Mouse (Mus musculus) frontal cortex, adult (tissue): ENCODE data around the gene Erf.

Experiments used
- ATAC-seq: cut with Nextera tagmentation; 2 replicates; pipeline ENCODE4 v1.9.2; 2017; ENCODE audit warnings: mild to moderate bottlenecking, moderate library complexity, mixed read lengths; ENCODE audit not compliant: low TSS enrichment

Erf gene

GRCm38 (mm10) chr7:25210482-25210881, 40.1 kb downstream of the Erf start:
- ATAC-seq = no peak

GRCm38 (mm10) chr7:25209161-25209622, 41.4 kb downstream of the Erf start:
- ATAC-seq = no peak

DNA sequence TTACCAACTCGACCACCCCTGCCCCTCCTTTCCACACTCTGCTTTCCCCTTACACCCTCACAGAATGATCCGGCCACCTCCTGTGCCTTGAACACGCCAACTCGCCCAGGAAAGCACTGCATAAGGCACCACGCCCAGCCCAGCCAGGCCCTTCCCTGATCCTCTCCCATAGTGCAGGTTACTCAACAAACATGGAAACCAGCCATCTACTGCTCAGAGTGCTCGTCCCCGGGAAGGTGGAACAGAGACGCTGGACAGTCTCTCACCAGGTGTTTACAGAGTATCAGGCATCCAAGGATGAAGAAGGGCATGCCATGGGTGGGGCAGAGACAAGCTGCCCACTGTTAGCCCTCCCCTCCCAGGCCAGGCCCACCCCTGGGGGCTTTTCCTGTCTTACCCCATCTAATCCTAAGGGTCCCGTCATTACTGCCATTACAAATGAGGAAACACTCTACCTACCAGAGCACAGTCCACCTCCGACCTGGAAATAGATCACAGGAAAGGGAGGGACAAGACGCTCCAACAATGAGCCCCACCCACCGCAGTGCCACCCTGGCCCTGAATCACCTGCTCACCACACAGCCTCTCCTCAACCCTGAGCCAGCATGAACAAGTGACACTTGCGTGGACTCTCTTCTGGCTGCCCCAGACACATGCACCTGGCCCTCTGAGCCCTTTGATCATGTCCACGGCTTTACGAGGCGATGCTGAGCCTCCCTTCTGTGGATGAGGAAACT, 44.3 kb downstream of the Erf start:
- no peak for ATAC-seq

DNA sequence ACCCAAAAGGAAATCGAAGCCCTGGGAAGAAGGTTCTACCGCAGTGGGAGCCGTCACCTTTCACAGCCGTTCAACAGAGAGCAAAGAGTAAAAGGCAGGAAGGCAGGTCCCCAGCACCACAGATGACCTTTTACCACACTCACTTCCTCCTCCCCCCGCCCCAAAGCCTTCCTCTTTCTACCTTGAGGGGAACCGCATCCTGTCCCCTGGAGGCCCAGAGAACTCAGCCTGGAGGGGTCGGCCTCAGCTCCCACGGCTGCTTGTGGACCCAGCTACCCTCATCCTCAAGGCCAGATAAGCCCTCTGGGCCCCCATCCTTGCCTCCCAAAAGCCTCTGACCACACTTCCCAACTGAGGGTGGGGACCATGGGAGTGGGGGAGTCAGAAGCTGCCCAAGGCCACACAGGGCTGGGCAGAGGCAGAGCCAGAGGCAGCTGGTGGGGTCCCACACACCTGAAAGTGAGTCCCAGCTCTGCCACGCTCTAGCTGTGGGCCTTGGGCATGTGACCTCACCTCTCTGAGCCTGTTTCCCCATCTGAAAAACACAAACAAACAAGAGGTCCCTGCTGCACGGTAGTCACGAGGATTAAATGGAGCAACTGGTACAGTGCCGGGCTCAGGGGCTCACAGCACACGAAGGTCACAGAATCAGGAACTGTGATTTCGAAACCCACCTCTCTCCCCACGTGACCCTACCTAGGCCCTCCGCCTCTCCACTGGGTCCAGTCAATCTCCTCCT, 45.0 kb downstream of the Erf start:
- ATAC-seq = no peak

DNA sequence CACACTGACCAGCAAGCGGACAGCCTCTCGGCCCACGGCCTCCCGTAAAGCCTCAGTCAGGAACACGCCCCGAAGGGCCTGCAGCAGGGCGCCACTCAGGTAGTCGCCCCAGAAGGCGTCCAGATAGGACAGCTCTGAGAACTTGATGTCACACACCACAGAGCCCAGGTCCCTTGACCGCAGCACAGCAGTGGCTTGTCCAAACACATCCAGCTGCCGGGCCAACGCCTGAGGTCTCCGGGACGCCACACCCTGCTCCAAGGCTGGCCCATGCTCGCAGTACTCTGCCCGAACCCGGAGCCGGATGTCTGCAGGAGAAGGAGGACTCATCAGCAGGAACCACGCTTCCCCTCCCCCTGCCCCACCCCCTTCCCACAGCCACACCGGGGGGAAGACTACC, 46.9 kb downstream of the Erf start:
- ATAC-seq = no peak

GRCm38 (mm10) chr7:25197384-25198018, 53.1 kb downstream of the Erf start:
- ATAC-seq = no peak

DNA sequence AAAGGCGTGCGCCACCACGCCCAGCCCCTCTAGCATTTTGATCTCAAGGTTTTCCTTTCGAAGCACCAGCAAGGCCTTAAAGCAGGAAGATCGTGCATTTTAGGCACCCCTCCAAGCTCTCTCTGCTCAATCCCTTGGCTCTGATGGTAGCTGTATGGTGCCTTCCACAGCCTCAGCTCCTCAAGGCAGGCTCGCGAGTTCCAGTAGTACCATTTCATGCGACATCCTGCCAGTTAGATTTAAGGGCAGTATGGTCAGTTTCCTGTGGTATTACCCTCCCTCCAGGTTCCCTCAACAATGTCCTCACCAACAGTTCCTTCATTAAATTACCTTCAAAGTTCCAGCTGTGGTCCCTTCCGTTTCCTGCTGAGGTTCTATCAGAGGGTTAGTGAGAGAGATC, 54.5 kb downstream of the Erf start:
- ATAC-seq = no peak

GRCm38 (mm10) chr7:25195148-25195547, 55.4 kb downstream of the Erf start:
- no peak for ATAC-seq
